Mouse (Mus musculus): ENCODE data around the gene Actl6b.

- TF ChIP-seq JUND (IDR thresholded peaks at IDR 0.05; ENCODE audit: low read depth, low read length) (no peak), CHD2 (IDR thresholded peaks at IDR 0.05; ENCODE audit: low read length) (no peak), EP300 (IDR thresholded peaks at IDR 0.05; ENCODE audit: low read depth in 1 of 2, low read length in 2 of 2) (no peak), POLR2A (IDR thresholded peaks at IDR 0.05; ENCODE audit: control insufficient read depth in 1 of 2, insufficient read depth in 1 of 2, low read depth in 1 of 2, low read length in 2 of 2, poor library complexity in 1 of 2) (no peak), MAFK (IDR thresholded peaks at IDR 0.05; ENCODE audit: borderline replicate concordance, low read depth, low read length) (no peak), GABPA (IDR thresholded peaks at IDR 0.05; ENCODE audit: low read depth, low read length) (no peak), TAL1 (IDR thresholded peaks at IDR 0.05; ENCODE audit: low read length) (no peak), MYC (IDR thresholded peaks at IDR 0.05; ENCODE audit: low read depth, low read length) (no peak), ZC3H11A (IDR thresholded peaks at IDR 0.05; ENCODE audit: low read depth, low read length) (no peak), SMC3 (IDR thresholded peaks at IDR 0.05; ENCODE audit: low read depth, low read length) (no peak), CTCF (IDR thresholded peaks at IDR 0.05 in 2 of 3, conservative IDR thresholded peaks at IDR 0.05 in 1 of 3; ENCODE audit: control insufficient read depth in 1 of 3, insufficient read depth in 1 of 3, low read depth in 2 of 3, low read length in 3 of 3, poor library complexity in 1 of 3, severe bottlenecking in 1 of 3) (no peak), MYB (IDR thresholded peaks at IDR 0.05; ENCODE audit: low read depth, low read length) (no peak)
Measured at GRCm38 (mm10) chr5:137523396-137524250, 29.7 kb upstream of the Actl6b start.

Measured in MEL (cell line).